Mouse (Mus musculus) kidney, postnatal 10 days (tissue): ENCODE data around the gene Msx3.

Experiments used
- DNase-seq: peaks from one replicate; pipeline ENCODE4 v3.0.0; 2021; ENCODE audit warnings: mixed read lengths

Msx3 gene

DNA sequence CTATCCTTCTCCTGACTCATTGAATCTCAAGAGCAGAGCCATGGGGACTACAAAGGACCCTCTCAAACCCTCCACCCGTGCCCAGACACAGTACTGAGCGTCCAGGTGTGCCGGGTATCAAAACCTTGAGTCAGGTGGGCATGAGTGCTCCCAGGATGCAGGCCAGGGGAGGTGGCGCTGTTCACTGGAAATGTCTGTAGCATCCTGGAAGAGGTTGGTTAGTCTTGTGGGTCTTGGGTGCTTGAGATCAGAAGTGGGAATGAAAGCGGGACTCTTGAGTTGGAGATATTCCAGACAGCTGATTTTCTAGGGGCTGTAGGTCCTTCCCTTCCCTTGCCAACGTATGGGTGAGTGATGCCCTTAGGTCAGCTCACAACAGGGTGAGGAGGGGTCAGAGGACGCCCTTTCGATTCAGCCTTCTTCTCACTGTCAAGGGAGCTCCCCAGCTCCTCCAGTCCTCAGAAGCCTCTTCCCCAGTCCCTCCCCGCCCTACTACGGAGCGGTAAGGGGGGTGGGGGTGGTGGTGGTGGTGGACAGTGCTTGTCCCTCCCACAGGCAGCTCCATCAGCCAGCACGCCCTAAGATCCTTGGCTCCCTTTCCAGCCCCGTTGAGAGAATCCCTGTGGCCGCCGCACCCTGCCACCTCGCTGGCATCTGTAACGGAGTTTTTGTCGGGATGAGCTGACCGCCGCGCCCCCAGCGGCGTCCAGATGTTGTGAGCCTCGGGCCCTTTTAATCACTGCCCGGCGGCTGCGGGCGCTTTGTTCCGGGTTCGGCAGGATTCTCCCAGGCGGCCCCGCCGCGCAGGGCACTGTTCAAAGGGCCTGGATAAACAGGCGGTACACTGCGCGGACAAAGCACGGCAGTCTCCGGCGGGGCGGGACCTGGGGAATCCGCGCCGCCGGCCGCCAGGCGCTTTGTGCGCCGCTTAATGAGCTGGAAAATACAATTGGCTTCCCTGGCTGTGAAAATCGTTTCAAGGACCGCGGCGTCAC, 8.8 kb upstream of the Msx3 start:
- peak; percentile 66 for DNase-seq

DNA sequence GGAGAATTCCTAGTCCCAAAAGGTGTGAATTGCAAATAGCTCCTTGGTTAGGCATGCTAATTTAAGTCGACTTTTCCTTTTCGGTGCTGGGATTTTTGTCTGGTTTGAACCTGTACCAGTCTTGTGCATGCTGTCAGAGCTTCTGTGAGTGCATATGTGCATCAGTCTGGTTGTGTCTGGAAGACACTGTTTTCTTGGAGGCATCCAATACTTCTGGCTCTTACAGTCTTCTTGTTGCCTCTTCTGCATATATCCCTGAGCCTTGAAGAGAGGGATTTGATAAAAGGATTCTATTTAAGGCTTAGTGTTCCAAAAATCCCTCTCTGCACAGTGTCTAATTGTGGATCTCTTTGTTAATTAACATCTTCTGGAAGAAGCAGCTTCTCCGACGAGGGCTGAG, 5.2 kb upstream of the Msx3 start:
- DNase-seq, result no peak

- DNase-seq, result peak; percentile 48
These were observed 313 bp upstream of the Msx3 start for GRCm38 (mm10) chr7:140049115-140049689.

DNA sequence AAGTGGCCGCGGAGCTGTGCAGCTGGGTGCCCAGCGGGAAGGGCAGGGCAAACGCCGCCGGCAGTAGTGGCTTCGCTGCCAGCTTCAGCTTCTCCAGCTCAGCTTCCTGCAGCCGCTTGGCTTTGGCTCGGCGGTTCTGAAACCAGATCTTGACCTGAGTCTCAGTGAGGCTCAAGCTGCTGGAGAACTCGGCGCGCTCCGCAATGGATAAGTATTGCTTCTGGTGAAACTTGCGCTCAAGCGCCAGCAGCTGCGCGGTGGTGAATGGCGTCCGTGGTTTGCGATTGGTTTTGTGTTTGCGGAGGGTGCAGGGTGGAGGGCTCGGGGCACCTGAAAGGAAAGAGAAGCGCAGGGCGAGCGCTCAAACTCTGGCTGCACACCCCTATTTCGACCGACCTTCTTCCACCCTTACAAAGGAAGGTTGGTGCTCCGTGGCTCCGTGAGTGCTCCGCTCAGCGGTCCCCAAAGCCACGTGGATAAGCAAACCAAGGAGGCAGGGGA, 1.0 kb downstream of the Msx3 start:
- DNase-seq, result peak; percentile 35

GRCm38 (mm10) chr7:140045546-140045945, 3.3 kb downstream of the Msx3 start:
- no peak for DNase-seq

GRCm38 (mm10) chr7:140042728-140043127, 6.2 kb downstream of the Msx3 start:
- no peak for DNase-seq

DNA sequence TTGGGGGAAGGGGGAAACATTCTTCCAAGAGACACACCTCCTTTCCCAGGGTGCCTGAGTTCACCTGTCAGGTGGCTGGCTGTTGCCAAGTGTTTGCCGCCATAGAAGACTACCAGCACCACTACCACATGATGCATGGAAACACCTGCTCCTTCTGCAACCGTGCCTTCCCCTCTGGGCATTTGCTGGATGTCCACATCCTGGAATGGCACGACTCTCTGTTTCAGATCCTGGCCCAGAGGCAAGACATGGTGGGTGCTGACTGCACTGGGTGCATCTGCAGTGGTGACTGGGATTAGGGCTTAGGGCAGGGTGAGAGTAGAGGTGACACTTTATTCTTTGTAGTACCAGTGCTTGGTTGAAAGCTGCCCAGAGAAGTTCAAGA, 11.7 kb downstream of the Msx3 start:
- DNase-seq, result no peak

- DNase-seq, result peak; percentile 99
These were observed 12.4 kb downstream of the Msx3 start, which contains the start of the genes Zfp511 and Tubgcp2 for GRCm38 (mm10) chr7:140036281-140037170. Gene Zfp511, plus strand, starts transcription at chr7:140036391. Gene Tubgcp2, minus strand, starts transcription at chr7:140036669.

- DNase-seq, result no peak
These were observed 13.4 kb downstream of the Msx3 start for GRCm38 (mm10) chr7:140035456-140035855.

DNA sequence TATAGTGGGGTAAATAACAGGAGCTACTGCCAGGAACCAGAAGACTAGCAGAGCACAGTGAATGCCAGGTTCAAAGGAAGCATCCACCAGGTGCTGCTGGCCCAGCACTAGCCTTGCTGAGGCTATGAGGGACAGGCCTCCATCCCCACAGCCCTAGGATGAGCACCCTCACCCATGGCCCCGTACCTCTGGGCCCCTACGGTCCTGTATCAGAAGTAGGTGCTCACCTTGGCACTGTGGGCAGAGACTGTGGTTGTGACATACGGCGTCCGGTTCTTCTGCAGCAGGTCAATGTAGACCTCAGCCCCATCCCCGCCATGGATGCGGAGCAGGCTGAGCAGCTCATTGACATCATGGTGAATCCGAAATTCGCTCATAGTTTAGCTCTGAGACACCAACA, 15.5 kb downstream of the Msx3 start:
- DNase-seq, result no peak

DNA sequence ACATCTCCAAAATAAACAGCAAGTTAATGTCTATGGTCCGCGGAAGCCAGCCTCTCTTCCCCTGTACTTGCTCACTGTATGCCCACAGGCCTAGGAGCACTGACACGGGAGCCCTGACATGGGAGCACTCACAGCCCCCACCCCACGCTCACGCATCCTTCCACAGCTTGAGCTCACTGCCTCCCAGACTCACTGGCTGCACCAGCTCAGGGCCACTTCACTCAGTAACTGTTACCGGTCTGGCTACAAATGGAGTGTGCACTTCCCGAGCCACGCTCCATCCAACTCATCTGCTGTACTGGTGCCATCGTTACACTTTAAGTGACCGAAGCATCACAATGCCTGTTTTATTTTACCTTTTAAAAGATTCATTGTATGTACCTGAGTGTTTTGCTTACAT, 16.5 kb downstream of the Msx3 start:
- DNase-seq, result no peak

DNA sequence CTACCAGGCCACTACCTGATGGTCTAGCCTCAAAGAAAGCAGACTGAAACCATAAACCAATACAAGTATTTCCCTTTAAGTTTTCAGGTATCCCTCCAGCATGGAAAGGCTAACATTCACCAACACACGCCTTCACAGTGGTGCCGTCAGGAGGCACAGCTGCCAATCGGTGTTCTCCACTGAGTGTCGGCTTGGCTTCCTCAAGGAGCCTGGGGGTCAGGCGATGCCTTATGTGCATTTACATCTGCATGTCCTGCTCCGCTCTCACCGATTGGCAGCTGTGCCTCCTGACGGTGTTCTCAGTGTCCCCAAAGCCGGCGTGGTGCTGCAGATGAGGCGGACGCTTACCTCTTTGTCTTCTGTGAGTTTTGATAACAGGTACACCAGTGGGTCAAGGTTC, 17.1 kb downstream of the Msx3 start:
- no peak for DNase-seq

DNA sequence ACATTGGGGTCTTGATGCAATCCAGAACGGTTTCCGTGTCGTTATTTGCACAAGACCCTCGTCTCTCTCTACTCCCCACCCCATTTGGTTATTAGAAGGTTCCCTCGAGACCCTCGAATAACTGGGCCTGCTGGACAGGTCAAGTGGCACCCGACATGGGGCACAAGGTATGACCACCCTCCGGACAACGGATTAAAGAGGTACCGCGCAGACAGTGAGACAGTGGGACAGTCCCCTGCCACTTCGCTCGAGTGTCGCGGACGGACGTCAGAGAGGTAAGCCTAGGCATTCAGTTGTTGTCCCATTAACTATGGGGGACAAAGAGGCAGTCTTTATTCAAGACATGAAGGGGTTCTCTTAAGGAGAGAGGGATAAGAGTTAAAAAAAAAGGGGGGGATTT, 37.6 kb downstream of the Msx3 start:
- DNase-seq, result no peak

- no peak for DNase-seq
These were observed 41.1 kb downstream of the Msx3 start for GRCm38 (mm10) chr7:140007781-140008180.

GRCm38 (mm10) chr7:140006861-140007611, 41.9 kb downstream of the Msx3 start:
- no peak for DNase-seq

GRCm38 (mm10) chr7:140004666-140005065, 44.2 kb downstream of the Msx3 start:
- DNase-seq, result no peak

GRCm38 (mm10) chr7:140001086-140001740, 47.7 kb downstream of the Msx3 start:
- no peak for DNase-seq

DNA sequence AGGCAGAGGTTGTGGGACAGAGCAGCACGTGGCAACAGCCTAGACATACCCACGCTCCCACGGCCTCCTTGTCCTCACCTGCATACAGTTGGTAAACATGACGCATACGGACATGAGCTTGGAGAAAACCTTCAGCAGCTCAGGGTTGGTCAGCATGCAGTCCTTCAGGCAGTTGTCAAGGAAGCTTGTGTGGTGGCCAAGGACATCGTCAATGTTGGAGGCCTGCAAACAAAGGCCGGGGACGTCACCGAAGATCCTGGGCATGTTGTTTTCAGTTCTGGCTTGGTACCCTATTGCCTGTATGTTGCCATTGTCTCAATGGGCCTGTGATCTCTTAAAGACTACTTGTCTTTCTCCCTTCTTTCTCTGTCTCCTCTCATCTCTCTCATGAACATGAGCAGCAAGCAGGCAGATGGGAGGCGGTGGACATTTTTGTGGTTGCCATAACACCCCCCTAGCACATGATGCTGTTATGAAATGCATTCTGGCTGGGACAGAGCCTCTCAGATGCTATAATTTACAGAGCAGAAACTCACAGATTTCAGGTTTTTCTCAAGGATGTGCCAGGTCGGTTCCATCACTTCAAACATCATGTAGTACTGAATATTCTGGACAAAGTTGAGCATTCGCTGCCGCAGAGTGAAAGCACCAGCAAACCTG, 50.1 kb downstream of the Msx3 start:
- DNase-seq, result no peak
